Mouse (Mus musculus): ENCODE data around the gene Capn15. TPM values are rescaled to one million over a fixed set of nuclear protein-coding genes. Genes with fewer than 3 reads are reported as not detected.

The Capn15 gene
- polyA plus RNA-seq, 1 experiment from 2014 or later = 25.7 TPM

DNA sequence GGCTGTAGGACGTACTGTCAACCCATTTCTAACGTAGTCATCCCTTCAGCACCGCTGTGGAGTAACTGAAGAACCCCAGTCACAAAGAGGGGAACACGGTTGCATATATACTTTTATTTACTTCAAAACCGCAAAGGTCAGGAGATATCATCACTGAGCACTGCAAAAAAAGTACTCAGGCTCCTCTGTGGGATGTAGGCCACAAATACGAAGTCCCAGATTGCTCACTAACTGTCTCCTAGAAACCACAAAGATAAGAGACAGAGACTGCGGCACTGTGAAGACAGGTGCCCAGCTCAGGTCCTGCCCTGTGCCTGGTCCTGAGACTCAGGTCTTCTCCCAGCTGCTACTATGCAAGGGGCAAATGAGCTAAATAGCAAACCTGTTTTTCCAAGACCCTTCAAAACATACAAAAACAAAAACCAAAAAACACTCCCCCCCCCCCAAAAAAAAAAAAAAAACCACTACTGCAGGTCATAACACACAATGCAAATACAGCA is 35.3 kb upstream of the Capn15 start:
- ATAC-seq (ENCODE audit: insufficient number of reproducible peaks, low FRiP score, low TSS enrichment, low read depth) = no peak

DNA sequence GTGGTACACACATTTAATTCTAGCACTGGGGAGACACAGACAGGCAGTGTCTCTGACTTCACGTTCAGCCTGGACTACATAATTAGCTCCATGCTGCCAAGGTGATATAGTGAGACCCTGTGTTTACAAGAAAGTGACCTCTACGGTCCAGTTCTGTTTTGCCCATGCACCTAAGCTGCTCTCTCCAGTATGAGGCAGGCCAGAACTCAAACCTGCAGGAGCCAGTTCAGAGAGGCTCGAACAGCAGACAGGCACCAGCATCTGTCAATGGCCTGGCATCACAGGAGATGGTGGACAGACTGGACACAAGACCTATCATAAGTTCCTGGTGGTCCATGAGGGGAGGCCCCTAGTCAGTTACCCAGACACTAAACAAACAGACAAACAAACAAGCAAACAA is 32.8 kb upstream of the Capn15 start:
- Histone ChIP-seq H3K4me3 (ENCODE audit: low read depth, low read length) (no peak overlapping the region), H3K27me3 (ENCODE audit: control insufficient read depth, insufficient read depth, low read length) (no peaks in the 10 kb centered on the region), H3K4me1 (ENCODE audit: control insufficient read depth, insufficient read depth, low read length) (no peaks in the 10 kb centered on the region), H3K36me3 (ENCODE audit: control insufficient read depth, insufficient read depth, low read length) (peaks cover 3% of the 10 kb centered on the region; the same call in 1 of the 2 replicates), H3K9me3 (ENCODE audit: control insufficient read depth, low read length) (no peaks in the 10 kb centered on the region), H3K4me2 (ENCODE audit: low read depth, severe bottlenecking) (no peak overlapping the region), H3K9ac (ENCODE audit: low read length) (no peak overlapping the region), H3K27ac (replicated peaks; ENCODE audit: low read depth, low read length) (no peak overlapping the region)
- 65% methylated on average over 3 of the region's 3 CpGs for WGBS
- no peak for ATAC-seq (ENCODE audit: insufficient number of reproducible peaks, low FRiP score, low TSS enrichment, low read depth)
- no peak for DNase-seq (ENCODE audit: low spot score)

More for the DNA sequence above, 35.3 kb upstream of the Capn15 start:
- H3K36me3 ChIP-seq (ENCODE audit: control insufficient read depth, insufficient read depth, low read length) = no peaks in the 10 kb centered on the region; the same call in 1 of the 2 replicates
- H3K4me3 ChIP-seq (ENCODE audit: low read depth, low read length) = no peak overlapping the region
- H3K4me1 ChIP-seq (ENCODE audit: control insufficient read depth, insufficient read depth, low read length) = no peaks in the 10 kb centered on the region
- H3K9me3 ChIP-seq (ENCODE audit: control insufficient read depth, low read length) = no peaks in the 10 kb centered on the region
- no peak overlapping the region for H3K9ac ChIP-seq (ENCODE audit: low read length)
- DNase-seq (ENCODE audit: low spot score) = no peak
- H3K27ac ChIP-seq (replicated peaks; ENCODE audit: low read depth, low read length) = no peak overlapping the region
- no peak overlapping the region for H3K4me2 ChIP-seq (ENCODE audit: low read depth, severe bottlenecking)
- WGBS = 91% methylated on average over 7 of the region's 7 CpGs
- no peaks in the 10 kb centered on the region for H3K27me3 ChIP-seq (ENCODE audit: control insufficient read depth, insufficient read depth, low read length)

GRCm38 (mm10) chr17:26017949-26018348 is 32.4 kb upstream of the Capn15 start:
- WGBS = 85% methylated on average over 5 of the region's 5 CpGs
- peaks cover 3% of the 10 kb centered on the region; the same call in 1 of the 2 replicates for H3K36me3 ChIP-seq (ENCODE audit: control insufficient read depth, insufficient read depth, low read length)
- no peak overlapping the region for H3K27ac ChIP-seq (replicated peaks; ENCODE audit: low read depth, low read length)

DNA sequence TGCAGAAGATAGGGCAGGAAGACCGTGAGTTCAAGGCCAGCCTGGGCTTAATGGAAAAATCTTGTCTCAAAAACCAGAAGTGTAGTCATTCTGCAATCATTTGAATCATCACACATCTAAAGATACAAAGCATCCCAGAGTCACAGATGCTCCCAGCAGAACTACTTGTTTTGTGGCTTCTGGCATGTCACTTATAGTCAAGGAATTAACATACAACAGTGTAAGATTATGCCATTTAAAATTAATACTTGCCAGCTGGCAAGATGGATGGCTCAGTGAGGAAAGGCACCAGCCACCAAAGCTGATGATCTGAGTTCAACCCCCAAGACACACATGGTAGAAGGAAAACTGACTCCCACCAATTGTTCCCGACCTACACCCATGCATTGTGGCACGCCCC is 31.4 kb upstream of the Capn15 start:
- Histone ChIP-seq H3K4me2 (ENCODE audit: low read depth, severe bottlenecking) (no peak overlapping the region), H3K4me3 (ENCODE audit: low read depth, low read length) (no peak overlapping the region), H3K27ac (replicated peaks; ENCODE audit: low read depth, low read length) (no peak overlapping the region), H3K36me3 (ENCODE audit: control insufficient read depth, insufficient read depth, low read length) (peaks cover 3% of the 10 kb centered on the region; the same call in 1 of the 2 replicates), H3K9me3 (ENCODE audit: control insufficient read depth, low read length) (no peaks in the 10 kb centered on the region), H3K27me3 (ENCODE audit: control insufficient read depth, insufficient read depth, low read length) (no peaks in the 10 kb centered on the region), H3K9ac (ENCODE audit: low read length) (no peak overlapping the region), H3K4me1 (ENCODE audit: control insufficient read depth, insufficient read depth, low read length) (no peaks in the 10 kb centered on the region)
- 81% methylated on average over 3 of the region's 3 CpGs for WGBS
- ATAC-seq (ENCODE audit: insufficient number of reproducible peaks, low FRiP score, low TSS enrichment, low read depth) (no peak), DNase-seq (ENCODE audit: low spot score) (no peak)

More at GRCm38 (mm10) chr17:26017949-26018348, 32.4 kb upstream of the Capn15 start:
- no peak overlapping the region for H3K4me2 ChIP-seq (ENCODE audit: low read depth, severe bottlenecking)
- ATAC-seq (ENCODE audit: insufficient number of reproducible peaks, low FRiP score, low TSS enrichment, low read depth) = no peak
- no peaks in the 10 kb centered on the region for H3K4me1 ChIP-seq (ENCODE audit: control insufficient read depth, insufficient read depth, low read length)
- H3K9me3 ChIP-seq (ENCODE audit: control insufficient read depth, low read length) = no peaks in the 10 kb centered on the region
- H3K9ac ChIP-seq (ENCODE audit: low read length) = no peak overlapping the region
- DNase-seq (ENCODE audit: low spot score) = no peak
- no peak overlapping the region for H3K4me3 ChIP-seq (ENCODE audit: low read depth, low read length)
- H3K27me3 ChIP-seq (ENCODE audit: control insufficient read depth, insufficient read depth, low read length) = no peaks in the 10 kb centered on the region

DNA sequence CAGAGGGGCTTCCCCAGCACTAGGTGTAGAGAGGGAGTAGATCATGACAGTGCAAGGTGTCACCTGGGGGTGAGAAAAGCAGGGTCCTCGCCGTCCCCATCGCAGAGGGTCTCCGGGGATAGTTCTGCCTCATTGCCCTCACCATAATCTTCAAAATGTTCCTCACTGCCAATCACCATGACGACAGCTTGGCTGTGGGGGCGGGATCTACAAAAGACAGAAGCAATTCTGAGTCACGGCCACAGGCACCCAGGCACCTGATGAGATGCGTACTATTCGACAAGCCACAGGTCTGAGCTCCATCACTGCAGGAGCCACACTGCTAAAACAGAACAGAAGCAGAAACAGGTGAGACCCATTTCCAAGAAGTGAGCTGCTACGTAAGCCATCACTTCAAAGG is 28.1 kb upstream of the Capn15 start:
- H3K4me1 ChIP-seq (ENCODE audit: control insufficient read depth, insufficient read depth, low read length) = no peaks in the 10 kb centered on the region
- WGBS = 93% methylated on average over 10 of the region's 10 CpGs
- H3K36me3 ChIP-seq (ENCODE audit: control insufficient read depth, insufficient read depth, low read length) = peaks cover 3% of the 10 kb centered on the region; the same call in 1 of the 2 replicates
- H3K4me2 ChIP-seq (ENCODE audit: low read depth, severe bottlenecking) = no peak overlapping the region
- H3K27me3 ChIP-seq (ENCODE audit: control insufficient read depth, insufficient read depth, low read length) = no peaks in the 10 kb centered on the region
- H3K9me3 ChIP-seq (ENCODE audit: control insufficient read depth, low read length) = no peaks in the 10 kb centered on the region
- no peak overlapping the region for H3K9ac ChIP-seq (ENCODE audit: low read length)
- DNase-seq (ENCODE audit: low spot score) = no peak
- no peak overlapping the region for H3K4me3 ChIP-seq (ENCODE audit: low read depth, low read length)
- no peak for ATAC-seq (ENCODE audit: insufficient number of reproducible peaks, low FRiP score, low TSS enrichment, low read depth)
- no peak overlapping the region for H3K27ac ChIP-seq (replicated peaks; ENCODE audit: low read depth, low read length)

GRCm38 (mm10) chr17:26011841-26012460 is 26.4 kb upstream of the Capn15 start:
- Histone ChIP-seq H3K4me3 (ENCODE audit: low read depth, low read length) (no peak overlapping the region), H3K36me3 (ENCODE audit: control insufficient read depth, insufficient read depth, low read length) (peaks cover 5% of the 10 kb centered on the region; the same call in 1 of the 2 replicates), H3K27me3 (ENCODE audit: control insufficient read depth, insufficient read depth, low read length) (no peaks in the 10 kb centered on the region), H3K27ac (replicated peaks; ENCODE audit: low read depth, low read length) (no peak overlapping the region), H3K9ac (ENCODE audit: low read length) (no peak overlapping the region), H3K9me3 (ENCODE audit: control insufficient read depth, low read length) (no peaks in the 10 kb centered on the region), H3K4me2 (ENCODE audit: low read depth, severe bottlenecking) (no peak overlapping the region; the same call in 1 of the 2 replicates), H3K4me1 (ENCODE audit: control insufficient read depth, insufficient read depth, low read length) (no peaks in the 10 kb centered on the region)
- DNase-seq (ENCODE audit: low spot score) (peak; percentile 83), ATAC-seq (ENCODE audit: insufficient number of reproducible peaks, low FRiP score, low TSS enrichment, low read depth) (peak; percentile 77; the same call in 1 of the 2 replicates)
- 3% methylated on average over 15 of the region's 15 CpGs for WGBS

DNA sequence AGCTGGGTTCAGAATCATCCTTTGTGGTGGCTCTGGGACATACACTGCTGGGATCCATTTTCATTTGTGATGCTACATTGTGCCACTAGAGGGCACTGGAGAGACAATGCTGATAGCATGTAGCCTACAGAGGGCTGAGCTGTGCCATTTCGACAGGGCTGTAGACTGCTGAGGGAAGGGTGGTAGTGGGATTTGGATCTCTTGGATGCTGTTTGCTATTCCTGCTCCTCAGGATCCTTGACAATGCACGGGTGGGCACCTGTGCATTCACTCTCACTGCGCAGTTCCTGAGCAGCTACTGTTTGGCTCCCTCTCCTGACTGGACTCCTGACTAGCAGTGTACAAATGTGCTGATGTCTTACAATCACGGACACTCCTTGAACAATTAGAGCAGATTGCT is 23.9 kb upstream of the Capn15 start:
- H3K4me1 ChIP-seq (ENCODE audit: control insufficient read depth, insufficient read depth, low read length) = no peaks in the 10 kb centered on the region
- H3K4me3 ChIP-seq (ENCODE audit: low read depth, low read length) = no peak overlapping the region
- H3K4me2 ChIP-seq (ENCODE audit: low read depth, severe bottlenecking) = no peak overlapping the region
- DNase-seq (ENCODE audit: low spot score) (peak; percentile 87), ATAC-seq (ENCODE audit: insufficient number of reproducible peaks, low FRiP score, low TSS enrichment, low read depth) (no peak)
- no peak overlapping the region for H3K27ac ChIP-seq (replicated peaks; ENCODE audit: low read depth, low read length)
- WGBS = 34% methylated on average over 4 of the region's 4 CpGs
- H3K27me3 ChIP-seq (ENCODE audit: control insufficient read depth, insufficient read depth, low read length) = no peaks in the 10 kb centered on the region
- H3K9me3 ChIP-seq (ENCODE audit: control insufficient read depth, low read length) = no peaks in the 10 kb centered on the region
- H3K36me3 ChIP-seq (ENCODE audit: control insufficient read depth, insufficient read depth, low read length) = peaks cover 5% of the 10 kb centered on the region; the same call in 1 of the 2 replicates
- H3K9ac ChIP-seq (ENCODE audit: low read length) = no peak overlapping the region

- Histone ChIP-seq H3K36me3 (ENCODE audit: control insufficient read depth, insufficient read depth, low read length) (peaks cover 7% of the 10 kb centered on the region), H3K4me1 (ENCODE audit: control insufficient read depth, insufficient read depth, low read length) (no peaks in the 10 kb centered on the region), H3K9ac (ENCODE audit: low read length) (no peak overlapping the region), H3K4me2 (ENCODE audit: low read depth, severe bottlenecking) (no peak overlapping the region), H3K4me3 (ENCODE audit: low read depth, low read length) (no peak overlapping the region), H3K27me3 (ENCODE audit: control insufficient read depth, insufficient read depth, low read length) (no peaks in the 10 kb centered on the region), H3K9me3 (ENCODE audit: control insufficient read depth, low read length) (no peaks in the 10 kb centered on the region), H3K27ac (replicated peaks; ENCODE audit: low read depth, low read length) (no peak overlapping the region)
- WGBS = 86% methylated on average over 7 of the region's 7 CpGs
- DNase-seq (ENCODE audit: low spot score) (no peak), ATAC-seq (ENCODE audit: insufficient number of reproducible peaks, low FRiP score, low TSS enrichment, low read depth) (no peak)
Measured at GRCm38 (mm10) chr17:26008787-26009186, 23.2 kb upstream of the Capn15 start.
